ENCODE assay signal across 24 mouse cellular contexts in genomic region chr11:64034686-64035085, GRCm38 (mm10). TPM values are rescaled to one million over a fixed set of nuclear protein-coding genes. Genes with fewer than 3 reads are reported as not detected.
A peak's percentile ranks its signal among the peaks of the same experiment; 100 is the strongest.
DNase-seq lines count a peak whose midpoint lies in the region; ATAC-seq and TF ChIP-seq lines count a peak whose summit lies in the region.
"Had no signal": no experiment of that assay in that cellular context is flagged by ENCODE, and none has a peak within 500 bp of the region (broad histone marks: within the 10 kb centered on the region; RNA-seq: fewer than 3 reads in every experiment).

No protein-coding gene starts in this region.

- ATAC-seq in cerebellum, adult (ENCODE audit: insufficient number of reproducible peaks, low FRiP score, low TSS enrichment) = no peak
- no peak for ATAC-seq in liver, embryonic 11.5 days (replicated peaks; ENCODE audit: low FRiP score)
- no peak for ATAC-seq in liver, embryonic 12.5 days
- ATAC-seq in liver, postnatal 0 days = no peak
- ATAC-seq in midbrain, postnatal 0 days (ENCODE audit: low FRiP score) = no peak
- ATAC-seq: activated CD4-positive, CD25-positive, alpha-beta regulatory T cell, adult 4 months had no signal

- no peaks in the 10 kb centered on the region; the same call in 1 of the 2 replicates for H3K36me3 ChIP-seq in liver, embryonic 11.5 days (ENCODE audit: control insufficient read depth, insufficient read depth, low read length)
- H3K36me3 ChIP-seq in liver, embryonic 12.5 days = peaks cover 6% of the 10 kb centered on the region; the same call in 1 of the 2 replicates
- H3K36me3 ChIP-seq in liver, postnatal 0 days (replicated peaks; ENCODE audit: insufficient read depth, low read length) = no peaks in the 10 kb centered on the region
- no peaks in the 10 kb centered on the region for H3K36me3 ChIP-seq in midbrain, postnatal 0 days (ENCODE audit: insufficient read depth, low read length)
- H3K36me3 ChIP-seq: hindbrain, embryonic 12.5 days; liver, embryonic 13.5 days had no signal

- no peaks in the 10 kb centered on the region for H3K9me3 ChIP-seq in liver, embryonic 11.5 days (ENCODE audit: control insufficient read depth, low read length)
- no peaks in the 10 kb centered on the region for H3K9me3 ChIP-seq in liver, embryonic 12.5 days (replicated peaks)
- no peaks in the 10 kb centered on the region for H3K9me3 ChIP-seq in liver, postnatal 0 days (ENCODE audit: low read length)
- no peaks in the 10 kb centered on the region for H3K9me3 ChIP-seq in midbrain, postnatal 0 days (ENCODE audit: low read length)
- H3K9me3 ChIP-seq: forebrain, embryonic 10.5 days; G1E; hindbrain, embryonic 12.5 days; liver, embryonic 13.5 days had no signal

- no peak overlapping the region for H3K4me2 ChIP-seq in liver, embryonic 11.5 days
- H3K4me2 ChIP-seq in liver, embryonic 12.5 days = no peak overlapping the region
- H3K4me2 ChIP-seq in liver, postnatal 0 days (ENCODE audit: low read depth, low read length) = no peak overlapping the region
- H3K4me2 ChIP-seq in midbrain, postnatal 0 days (ENCODE audit: low read depth, low read length, poor library complexity, severe bottlenecking) = no peak overlapping the region
- H3K4me2 ChIP-seq: heart, embryonic 11.5 days; hindbrain, embryonic 12.5 days; liver, embryonic 13.5 days; midbrain, embryonic 11.5 days had no signal

- DNase-seq in cerebellum, postnatal 10 days = peak; percentile 25 to 28
- peak; percentile 22 for DNase-seq in liver, embryonic 11.5 days (ENCODE audit: low spot score)
- DNase-seq in liver, postnatal 0 days = no peak
- peak; percentile 24 for DNase-seq in yolk sac, embryonic 10.5 days (ENCODE audit: low spot score)
- no peak for DNase-seq in midbrain, postnatal 0 days (ENCODE audit: low spot score)
- DNase-seq in spleen, postnatal 14 days (ENCODE audit: low spot score in 2 of 2) = no peak
- DNase-seq: adrenal gland, postnatal 14 days; heart, postnatal 10 days; kidney, adult 18-20 months; left cerebral cortex, postnatal 4 days; liver, embryonic 13.5 days; right cerebral cortex, adult 18-20 months; thymus, postnatal 36 days had no signal

- TF ChIP-seq EP300 in liver, postnatal 0 days (IDR thresholded peaks at IDR 0.05; ENCODE audit: low read depth) = no peak

- WGBS in liver, embryonic 11.5 days = 76% methylated on average over 5 of the region's 5 CpGs
- 76% methylated on average over 5 of the region's 5 CpGs for WGBS in liver, embryonic 12.5 days (ENCODE audit: insufficient replicate concordance)
- WGBS in liver, postnatal 0 days (ENCODE audit: insufficient replicate concordance) = 68% methylated on average over 5 of the region's 5 CpGs
- 92% methylated on average over 5 of the region's 5 CpGs for WGBS in midbrain, postnatal 0 days

- H3K4me3 ChIP-seq in liver, embryonic 11.5 days (ENCODE audit: low read depth, low read length) = no peak overlapping the region
- no peak overlapping the region for H3K4me3 ChIP-seq in liver, embryonic 12.5 days
- H3K4me3 ChIP-seq in liver, postnatal 0 days (ENCODE audit: low read depth, low read length) = no peak overlapping the region
- no peak overlapping the region for H3K4me3 ChIP-seq in midbrain, postnatal 0 days (ENCODE audit: low read depth, low read length)
- H3K4me3 ChIP-seq: forebrain, embryonic 10.5 days; hindbrain, embryonic 12.5 days; layer of hippocampus, adult 2 months; left cerebral cortex, adult 2 months; liver, embryonic 13.5 days had no signal

- TF ChIP-seq CTCF in liver, postnatal 0 days (IDR thresholded peaks at IDR 0.05; ENCODE audit: low read depth) = peak; percentile 50
- no peak for TF ChIP-seq CTCF in midbrain, postnatal 0 days (IDR thresholded peaks at IDR 0.05)

- H3K27me3 ChIP-seq in liver, embryonic 11.5 days (replicated peaks; ENCODE audit: control insufficient read depth, insufficient read depth, low read length) = no peaks in the 10 kb centered on the region
- no peaks in the 10 kb centered on the region for H3K27me3 ChIP-seq in liver, embryonic 12.5 days (replicated peaks)
- H3K27me3 ChIP-seq in liver, postnatal 0 days (ENCODE audit: insufficient read depth, low read length) = no peaks in the 10 kb centered on the region
- no peaks in the 10 kb centered on the region for H3K27me3 ChIP-seq in midbrain, postnatal 0 days (ENCODE audit: insufficient read depth, low read length)
- H3K27me3 ChIP-seq: hindbrain, embryonic 12.5 days; liver, embryonic 13.5 days had no signal

- H3K9ac ChIP-seq in liver, embryonic 11.5 days (ENCODE audit: low read depth, low read length) = no peak overlapping the region
- H3K9ac ChIP-seq in liver, embryonic 12.5 days = no peak overlapping the region
- no peak overlapping the region for H3K9ac ChIP-seq in liver, postnatal 0 days (replicated peaks)
- H3K9ac ChIP-seq in midbrain, postnatal 0 days (replicated peaks; ENCODE audit: low read length, poor library complexity, severe bottlenecking) = no peak overlapping the region
- H3K9ac ChIP-seq: hindbrain, embryonic 12.5 days; liver, embryonic 13.5 days had no signal

- H3K4me1 ChIP-seq in liver, embryonic 11.5 days (replicated peaks; ENCODE audit: control insufficient read depth, insufficient read depth, low read length) = peaks cover 24% of the 10 kb centered on the region
- peaks cover 36% of the 10 kb centered on the region for H3K4me1 ChIP-seq in liver, embryonic 12.5 days
- H3K4me1 ChIP-seq in liver, postnatal 0 days (ENCODE audit: insufficient read depth) = no peaks in the 10 kb centered on the region; the same call in 1 of the 2 replicates
- no peaks in the 10 kb centered on the region for H3K4me1 ChIP-seq in midbrain, postnatal 0 days (ENCODE audit: insufficient read depth, low read length)

- H3K27ac ChIP-seq in liver, embryonic 11.5 days (ENCODE audit: low read depth, low read length) = no peak overlapping the region
- H3K27ac ChIP-seq in liver, embryonic 12.5 days = no peak overlapping the region
- no peak overlapping the region for H3K27ac ChIP-seq in liver, postnatal 0 days (ENCODE audit: low read depth)
- H3K27ac ChIP-seq in midbrain, postnatal 0 days (ENCODE audit: low read depth, low read length) = no peak overlapping the region
- H3K27ac ChIP-seq: forebrain, embryonic 10.5 days; hindbrain, embryonic 12.5 days; kidney, postnatal 0 days; layer of hippocampus, adult 2 months; left cerebral cortex, adult 2 months; liver, embryonic 13.5 days had no signal

RNA-seq across cellular contexts. Expression of gene Cox10, which starts 44.6 kb away (rescaled TPM):
- polyA plus RNA-seq in liver, embryonic 11.5 days (2014; fragmentation: Nextera tagmentation; extraction: Ambion mirVana) = 23.5 and 29.8 TPM in 2 replicates
- polyA plus RNA-seq in liver, embryonic 12.5 days (2016; fragmentation: Nextera tagmentation; extraction: Ambion mirVana) = 13.5 and 13.7 TPM in 2 replicates
- polyA plus RNA-seq in liver, postnatal 0 days (2015; fragmentation: Nextera tagmentation; extraction: Ambion mirVana) = 11.0 and 13.1 TPM in 2 replicates
- total RNA-seq in midbrain, postnatal 0 days (2014; rRNA removed) = 21.5 and 24.2 TPM in 2 replicates
- 34.5 and 36.4 TPM in 2 replicates for polyA plus RNA-seq in midbrain, postnatal 0 days (2015; fragmentation: Nextera tagmentation; extraction: Ambion mirVana)

Comparison
In these comparisons a context has a peak if more than half of its experiments do, and no peak if none do; other contexts are left out.
1. DNase-seq: peak in cerebellum, postnatal 10 days (2 of 2), liver, embryonic 11.5 days (single experiment) and yolk sac, embryonic 10.5 days (single experiment); none in liver, postnatal 0 days (single experiment), midbrain, postnatal 0 days (single experiment) and spleen, postnatal 14 days (0 of 2).